Mouse (Mus musculus) cerebellum, postnatal 4 days (tissue): ENCODE data around the gene Fgfr3.
A peak's percentile ranks its signal among the peaks of the same experiment; 100 is the strongest.

Experiments used
- DNase-seq, 2 experiments: peaks; one replicate each; pipeline ENCODE4 v3.0.0; 2022; ENCODE audit warnings: low spot score in 2 of 2, mixed read lengths in 1 of 2

The Fgfr3 gene

GRCm38 (mm10) chr5:33721541-33722265 lies at the start of gene Fgfr3:
Gene Fgfr3 (plus strand): TSS chr5:33721674.
- no peak for DNase-seq

DNA sequence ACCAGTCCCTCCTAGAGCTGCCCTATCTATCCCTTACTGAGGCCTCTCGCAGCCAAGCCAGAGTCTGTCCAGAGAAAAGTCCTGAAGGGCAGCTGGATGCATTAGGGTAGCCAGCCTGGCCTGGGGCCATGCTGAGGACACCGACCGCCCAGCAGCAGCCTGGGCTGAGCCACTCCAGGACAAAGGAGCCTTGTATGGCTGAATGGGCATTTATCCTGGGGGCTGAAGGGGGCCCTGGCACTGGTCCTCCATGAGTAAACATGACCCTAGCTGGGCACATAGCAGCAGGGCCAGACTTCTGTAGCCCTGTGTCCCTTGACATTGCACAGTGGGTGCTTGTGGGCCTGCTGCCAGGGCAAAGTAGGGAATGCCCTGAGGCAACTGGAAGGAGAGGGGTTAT lies 47.0 kb upstream of the Fgfr3 start:
- DNase-seq, result peak in 1 of 2 experiments; percentile 39

GRCm38 (mm10) chr5:33675964-33676363 lies 45.5 kb upstream of the Fgfr3 start:
- peak in 1 of 2 experiments; percentile 64 for DNase-seq

DNA sequence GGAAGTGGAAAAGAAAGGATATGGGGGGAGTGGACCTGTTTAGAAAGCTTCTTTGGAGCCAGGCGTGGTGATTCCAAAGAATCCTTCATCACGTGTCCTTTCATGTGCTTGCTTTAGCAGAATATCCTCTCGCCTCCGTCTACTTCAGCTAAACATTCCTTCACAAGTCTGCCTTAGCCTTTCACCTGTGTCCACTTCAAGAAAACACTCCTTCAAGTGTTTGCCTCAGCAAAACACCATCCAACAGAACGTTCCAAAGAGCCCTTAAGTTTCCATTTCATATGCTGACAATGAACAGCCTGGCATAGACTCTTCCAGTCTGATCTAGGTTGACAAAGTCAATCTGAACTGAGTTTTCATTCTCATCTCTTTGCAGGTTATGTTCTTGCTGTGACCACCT lies 43.2 kb upstream of the Fgfr3 start:
- no peak for DNase-seq

DNA sequence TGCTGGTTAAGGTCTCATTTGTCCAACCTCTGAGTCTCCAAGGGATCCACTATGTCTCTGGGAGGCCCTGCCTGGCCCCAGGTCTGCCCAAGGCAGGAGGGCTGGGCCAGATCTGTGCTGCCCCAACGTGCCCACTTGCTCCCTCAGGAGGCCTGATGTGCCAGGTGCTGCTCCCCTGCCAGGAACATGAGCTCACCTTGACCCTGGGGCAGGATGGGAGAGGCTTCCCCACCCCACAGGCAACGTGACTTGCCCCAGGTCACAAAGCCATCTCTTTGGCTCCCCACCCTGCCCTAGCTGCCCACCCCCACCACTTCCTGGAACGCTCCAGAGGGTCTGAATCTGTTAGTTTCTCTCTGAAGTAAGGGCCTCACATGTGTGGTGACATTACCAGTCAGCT lies 40.4 kb upstream of the Fgfr3 start:
- DNase-seq, result no peak

GRCm38 (mm10) chr5:33681611-33682388 lies 39.7 kb upstream of the Fgfr3 start:
- no peak for DNase-seq

- DNase-seq, result no peak
Observed at GRCm38 (mm10) chr5:33682963-33683362, 38.5 kb upstream of the Fgfr3 start.

DNA sequence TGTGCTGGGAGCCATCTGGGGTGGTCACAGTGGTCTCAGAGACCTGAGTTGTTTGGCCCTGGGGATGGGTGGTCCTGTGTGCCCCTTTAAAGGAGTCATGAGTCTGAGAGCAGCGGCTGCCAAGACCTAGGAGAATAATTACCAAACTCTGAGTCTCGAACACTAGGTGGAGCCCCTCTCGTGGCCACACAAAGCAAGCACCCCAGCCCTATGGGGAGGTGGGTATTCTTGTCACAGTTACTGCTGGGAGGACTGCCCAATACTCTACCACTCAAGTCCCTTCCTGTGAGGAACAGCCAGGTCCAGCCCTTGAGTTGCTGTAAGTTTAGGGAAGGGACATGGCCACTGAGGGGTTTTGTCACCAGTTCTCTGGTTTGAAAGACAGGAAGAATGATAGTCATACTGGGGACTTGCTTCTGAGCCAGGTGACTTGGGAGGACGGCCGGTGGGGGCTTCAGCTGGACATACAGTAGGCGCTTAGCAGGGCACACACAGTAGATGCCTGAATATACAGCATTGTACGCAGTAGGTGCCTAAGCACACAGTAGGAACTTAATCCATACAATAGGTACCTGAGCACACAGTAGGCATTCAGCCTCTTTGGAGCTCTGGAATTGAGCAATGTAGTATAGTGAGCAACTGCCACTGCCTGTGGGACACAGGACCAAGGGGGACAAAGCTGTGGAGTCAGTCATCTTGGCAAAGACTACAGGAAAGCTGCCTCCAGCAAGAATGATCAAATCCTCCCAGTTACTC lies 37.4 kb upstream of the Fgfr3 start:
- DNase-seq, result peak in 1 of 2 experiments; percentile 48

GRCm38 (mm10) chr5:33684932-33685331 lies 36.5 kb upstream of the Fgfr3 start:
- no peak for DNase-seq

DNA sequence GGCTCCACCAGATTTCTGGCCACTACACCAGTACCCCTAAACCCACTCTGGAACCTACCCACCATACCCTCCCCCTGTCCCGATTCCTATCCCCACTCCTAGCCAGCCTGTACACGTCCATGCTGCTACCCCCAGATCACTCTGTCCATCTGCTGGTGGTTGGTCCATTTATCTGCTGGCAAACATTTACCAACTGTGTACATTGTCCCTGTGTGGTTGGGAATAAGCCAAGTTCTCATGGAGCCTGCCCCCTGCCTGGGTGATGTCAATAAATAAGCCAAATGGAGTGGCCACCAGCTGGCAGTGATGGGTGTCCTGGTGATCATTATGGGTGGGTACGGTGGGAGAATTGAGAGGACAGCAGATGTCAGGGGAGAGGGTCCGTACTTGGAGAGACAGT lies 34.3 kb upstream of the Fgfr3 start:
- no peak for DNase-seq

DNA sequence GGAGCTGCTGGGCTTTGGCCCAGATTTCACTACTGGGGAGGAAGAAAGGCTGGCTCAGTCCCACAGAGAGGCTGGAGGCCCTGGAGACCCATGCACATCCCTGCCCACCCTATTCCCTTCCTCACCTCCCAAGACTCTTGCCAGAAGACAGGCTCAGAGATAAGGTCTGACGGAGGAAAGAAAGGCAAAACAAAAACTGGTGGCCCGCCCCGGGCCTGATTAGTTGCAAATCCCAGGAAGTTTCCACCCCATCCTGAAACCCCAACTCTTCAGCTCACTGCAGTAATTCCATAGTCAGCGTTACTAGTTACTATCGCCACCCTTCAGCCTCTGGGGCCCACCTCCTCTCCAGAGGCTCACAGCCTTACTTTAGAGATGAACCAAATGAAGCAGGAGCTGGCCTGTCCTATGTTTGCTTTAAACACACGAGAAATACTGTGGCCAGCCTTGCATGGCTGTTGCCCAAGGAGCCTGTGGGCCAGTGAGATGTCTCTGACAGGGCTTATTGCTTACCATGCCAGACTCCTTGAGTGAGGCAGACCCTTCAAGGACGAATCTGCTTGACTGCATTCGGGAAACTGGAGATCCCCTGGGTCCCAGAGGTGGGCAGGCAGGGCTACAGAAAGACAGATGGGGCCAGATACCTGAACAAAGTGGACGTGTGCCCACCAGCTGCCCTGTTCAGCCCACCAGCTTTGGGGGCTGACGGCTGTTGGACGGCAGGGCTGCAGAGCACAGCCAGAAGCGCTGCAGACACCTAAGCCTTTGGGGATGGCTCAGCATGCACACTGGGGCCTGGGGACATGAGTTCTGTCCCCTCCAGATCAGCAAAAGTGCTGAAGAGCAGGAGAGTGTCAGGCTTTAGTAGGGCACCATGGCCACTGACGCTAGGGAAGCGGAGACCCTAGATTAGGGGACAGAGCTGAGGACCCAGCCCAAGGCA lies 32.9 kb upstream of the Fgfr3 start:
- DNase-seq, result no peak

GRCm38 (mm10) chr5:33689221-33689844 lies 32.1 kb upstream of the Fgfr3 start:
- DNase-seq, result peak in 1 of 2 experiments; percentile 38

- no peak for DNase-seq
Observed at GRCm38 (mm10) chr5:33689852-33690645, 31.4 kb upstream of the Fgfr3 start.

GRCm38 (mm10) chr5:33692393-33692792 lies 29.1 kb upstream of the Fgfr3 start:
- no peak for DNase-seq

GRCm38 (mm10) chr5:33694461-33694847 lies 27.0 kb upstream of the Fgfr3 start:
- DNase-seq, result no peak

DNA sequence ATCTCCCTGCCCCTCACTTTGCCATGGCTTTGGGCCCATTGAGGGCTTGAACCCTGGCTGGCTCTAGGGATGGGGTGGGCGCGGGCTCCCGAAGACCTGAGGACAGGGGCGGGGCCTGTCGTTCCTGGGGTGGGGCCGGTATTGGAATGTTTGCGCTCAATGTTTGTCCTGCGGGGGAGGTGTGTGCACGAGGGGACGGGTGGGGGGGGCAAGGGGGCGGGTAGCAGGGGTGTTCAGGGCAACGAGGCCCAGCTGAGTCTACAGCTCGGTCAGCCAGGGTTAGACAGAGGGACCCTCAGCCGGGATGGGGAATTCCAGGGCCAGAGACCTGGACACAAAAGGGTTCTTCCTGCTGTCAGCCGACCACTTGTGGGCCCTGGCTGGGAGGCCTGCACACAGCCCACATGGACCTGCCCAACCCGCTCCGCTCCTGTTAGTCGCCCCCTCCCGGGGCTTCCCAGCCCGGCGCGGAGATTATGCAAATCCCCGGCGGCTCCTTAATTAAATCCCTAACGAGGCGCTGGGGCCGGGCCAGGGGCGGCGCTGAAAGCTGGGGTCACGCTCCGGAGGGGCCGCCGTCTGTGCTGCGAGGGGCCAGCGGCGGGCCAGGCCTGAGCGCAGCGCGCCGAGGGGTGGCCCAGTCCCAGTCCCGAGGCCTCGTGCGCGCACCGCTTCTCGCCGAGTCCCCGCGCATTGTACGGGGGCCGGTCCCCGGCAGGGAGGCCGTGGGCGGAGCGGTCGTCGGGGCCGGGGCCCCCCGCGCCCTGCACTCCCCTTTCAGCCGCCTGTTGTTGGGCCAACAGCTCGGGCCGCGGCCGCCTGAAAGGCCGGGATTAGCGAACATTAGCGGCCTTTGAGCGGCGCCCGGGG lies 26.4 kb upstream of the Fgfr3 start:
- DNase-seq, result peak in 1 of 2 experiments; percentile 31

GRCm38 (mm10) chr5:33695718-33696121 lies 25.8 kb upstream of the Fgfr3 start:
- no peak for DNase-seq

GRCm38 (mm10) chr5:33696430-33696829 lies 25.0 kb upstream of the Fgfr3 start:
- no peak for DNase-seq

- DNase-seq, result no peak
Observed at GRCm38 (mm10) chr5:33697534-33697933, 23.9 kb upstream of the Fgfr3 start.
